Mouse (Mus musculus): ENCODE measurements around the gene Snx30.
"Not testable (repeated sequence)": the region's sequence is repeated elsewhere in the genome, so short reads cannot be mapped to it uniquely, and the experiment has no call there.

Snx30 gene

GRCm38 (mm10) chr4:59805181-59805967 lies at the start of gene Snx30:
Snx30 (plus strand) TSS chr4:59805840.
- DNase-seq (ENCODE audit: low spot score in 2 of 2), result peak; percentile 75 to 85

GRCm38 (mm10) chr4:59756332-59757082 lies 49.1 kb upstream of the Snx30 start:
- peak; percentile 48 to 56 for DNase-seq (ENCODE audit: low spot score in 2 of 2)

- no peak for DNase-seq (ENCODE audit: low spot score in 2 of 2)
Observed at GRCm38 (mm10) chr4:59757452-59758435, 47.9 kb upstream of the Snx30 start.

GRCm38 (mm10) chr4:59760016-59760415 lies 45.6 kb upstream of the Snx30 start:
- DNase-seq (ENCODE audit: low spot score in 2 of 2), result no peak

GRCm38 (mm10) chr4:59760636-59761364 lies 44.8 kb upstream of the Snx30 start:
- peak in 1 of 2 experiments; percentile 24 for DNase-seq (ENCODE audit: low spot score in 2 of 2)

GRCm38 (mm10) chr4:59761365-59761729 lies 44.3 kb upstream of the Snx30 start:
- no peak for DNase-seq (ENCODE audit: low spot score in 2 of 2)

- DNase-seq (ENCODE audit: low spot score in 2 of 2), result no peak
Observed at GRCm38 (mm10) chr4:59764950-59765349, 40.7 kb upstream of the Snx30 start.

GRCm38 (mm10) chr4:59765385-59766005 lies 40.1 kb upstream of the Snx30 start:
- DNase-seq (ENCODE audit: low spot score in 2 of 2), result no peak

- no peak for DNase-seq (ENCODE audit: low spot score in 2 of 2)
Observed at GRCm38 (mm10) chr4:59767717-59768116, 37.9 kb upstream of the Snx30 start.

GRCm38 (mm10) chr4:59772171-59772879 lies 33.3 kb upstream of the Snx30 start:
- DNase-seq (ENCODE audit: low spot score in 2 of 2), result no peak

- DNase-seq (ENCODE audit: low spot score in 2 of 2), result no peak
Observed at GRCm38 (mm10) chr4:59777828-59778227, 27.8 kb upstream of the Snx30 start.

GRCm38 (mm10) chr4:59780568-59780967 lies 25.1 kb upstream of the Snx30 start:
- DNase-seq (ENCODE audit: low spot score in 2 of 2), result no peak

GRCm38 (mm10) chr4:59782853-59783684 lies 22.6 kb upstream of the Snx30 start:
- no peak for DNase-seq (ENCODE audit: low spot score in 2 of 2)

GRCm38 (mm10) chr4:59783685-59784279 lies 21.9 kb upstream of the Snx30 start:
- DNase-seq (ENCODE audit: low spot score in 2 of 2), result peak; percentile 91 to 92

GRCm38 (mm10) chr4:59785412-59785811 lies 20.2 kb upstream of the Snx30 start:
- no peak for DNase-seq (ENCODE audit: low spot score in 2 of 2)

GRCm38 (mm10) chr4:59786661-59787060 lies 19.0 kb upstream of the Snx30 start:
- peak; percentile 36 to 79 for DNase-seq (ENCODE audit: low spot score in 2 of 2)

- DNase-seq (ENCODE audit: low spot score in 2 of 2), result no peak
Observed at GRCm38 (mm10) chr4:59787126-59787525, 18.5 kb upstream of the Snx30 start.

- DNase-seq (ENCODE audit: low spot score in 2 of 2), result no peak
Observed at GRCm38 (mm10) chr4:59789015-59789414, 16.6 kb upstream of the Snx30 start.

GRCm38 (mm10) chr4:59793626-59794025 lies 12.0 kb upstream of the Snx30 start:
- not testable (repeated sequence) for DNase-seq (ENCODE audit: low spot score in 2 of 2)
